Mouse (Mus musculus) ES-E14 (cell line): ENCODE measurements at regions not wholly inside any gene's neighbourhood (a gene's known extent, or its start where the extent isn't known, plus 50 kb on each side); places are given as distances from the start of the nearest gene placed in this dataset.

Experiments
- DNase-seq: peaks from one replicate; pipeline ENCODE4 v3.0.0-alpha.2; 2013; ENCODE audit warnings: low read depth, low spot score
- H3K27ac ChIP-seq: 2 replicates; pipeline ENCODE4 v1.5.1; 2012; ENCODE audit warnings: low read depth, mild to moderate bottlenecking, low read length, moderate library complexity, mixed read lengths; ENCODE audit not compliant: poor library complexity, insufficient read depth, severe bottlenecking
- H3K36me3 ChIP-seq: 2 replicates; pipeline ENCODE4 v1.6.1; 2012; ENCODE audit warnings: mild to moderate bottlenecking, low read length, moderate library complexity, mixed read lengths; ENCODE audit not compliant: control insufficient read depth, poor library complexity, insufficient read depth, severe bottlenecking
- H3K4me1 ChIP-seq, 2 experiments: fragments of 150-350 bp in 1 of 2; sonication (generic) in 1 of 2; 2 replicates each; pipeline ENCODE4 v1.6.1; 2012; ENCODE audit warnings: low read length in 2 of 2, mild to moderate bottlenecking in 1 of 2, mixed read lengths in 1 of 2; ENCODE audit not compliant: control insufficient read depth in 2 of 2, insufficient read depth in 2 of 2, poor library complexity in 1 of 2
- H3K4me3 ChIP-seq, 2 experiments: fragments of 150-350 bp in 1 of 2; sonication (generic) in 1 of 2; 2 replicates each; pipeline ENCODE4 v1.5.1; 2012; ENCODE audit warnings: low read length in 2 of 2, low read depth in 1 of 2, mild to moderate bottlenecking in 1 of 2, mixed read lengths in 1 of 2; ENCODE audit not compliant: insufficient read depth in 1 of 2, poor library complexity in 1 of 2, severe bottlenecking in 1 of 2
- H3K9ac ChIP-seq: 2 replicates; pipeline ENCODE4 v1.6.1; 2012; ENCODE audit warnings: low read depth, mild to moderate bottlenecking, low read length, mixed read lengths; ENCODE audit not compliant: poor library complexity, insufficient read depth, severe bottlenecking
- H3K9me3 ChIP-seq: fragments of 150-350 bp; sonication (generic); 2 replicates; pipeline ENCODE4 v1.6.1; 2012; ENCODE audit warnings: low read depth, mild to moderate bottlenecking, low read length; ENCODE audit not compliant: control insufficient read depth, insufficient read depth
- CHD2 ChIP-seq: IDR thresholded peaks from 2 replicates; pipeline ENCODE4 v1.6.1; 2014; ENCODE audit warnings: mild to moderate bottlenecking, low read depth, low read length, inconsistent platforms
- HCFC1 ChIP-seq: IDR thresholded peaks from 2 replicates; pipeline ENCODE4 v1.6.1; 2012; ENCODE audit warnings: low read length, inconsistent platforms, borderline replicate concordance; ENCODE audit not compliant: insufficient read depth
- MAFK ChIP-seq: IDR thresholded peaks from 2 replicates; pipeline ENCODE4 v1.6.1; 2014; ENCODE audit warnings: mild to moderate bottlenecking, low read depth, low read length, inconsistent platforms; ENCODE audit not compliant: insufficient read depth
- ZC3H11A ChIP-seq: IDR thresholded peaks from 2 replicates; pipeline ENCODE4 v1.6.1; 2012; ENCODE audit warnings: low read depth, mild to moderate bottlenecking, inconsistent platforms, low read length, borderline replicate concordance
- ZNF384 ChIP-seq: IDR thresholded peaks from 2 replicates; pipeline ENCODE4 v1.6.1; 2012; ENCODE audit warnings: low read depth, low read length, inconsistent platforms
- in situ Hi-C, 2 experiments: fragments of 600-800 bp; cut with MboI; formaldehyde crosslinking; loops; one replicate each; pipeline ENCODE4 v1.15.1; 2025; ENCODE audit warnings: low sequenced_read_pairs in 2 of 2, inconsistent platforms in 1 of 2; ENCODE audit not compliant: unreplicated experiment in 2 of 2

DNA sequence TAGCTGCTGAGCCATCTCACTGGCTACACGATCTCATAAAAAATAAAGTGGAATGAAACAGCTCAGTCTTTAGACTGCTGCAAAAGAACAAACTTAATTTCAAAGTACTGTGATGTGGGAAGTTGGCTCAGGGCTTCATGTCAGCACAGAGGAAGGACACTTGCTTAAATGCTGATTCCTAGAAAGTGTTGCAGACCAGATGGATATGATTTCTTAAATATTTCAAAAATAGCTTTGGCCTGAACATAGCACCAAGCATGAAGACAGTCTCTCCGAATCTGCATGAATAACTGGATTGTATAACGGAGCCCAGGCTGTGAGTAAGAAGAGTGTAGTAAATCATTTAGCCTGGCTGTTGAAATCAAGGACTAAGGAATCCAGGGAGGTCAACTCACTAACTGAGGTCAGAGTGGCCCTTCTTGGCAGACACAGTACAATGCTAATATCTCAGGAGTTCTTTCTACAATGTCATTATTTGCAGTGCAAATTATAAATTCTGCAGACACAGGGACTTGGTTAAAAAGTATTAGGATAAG is 521.2 kb upstream of the Mon1b start:
- Histone ChIP-seq H3K27ac (no peak overlapping the region), H3K4me1 (no peaks in the 10 kb centered on the region), H3K36me3 (no peaks in the 10 kb centered on the region), H3K9me3 (no peaks in the 10 kb centered on the region), H3K9ac (no peak overlapping the region), H3K4me3 (no peak overlapping the region)
- TF ChIP-seq ZC3H11A (no peak), HCFC1 (no peak), MAFK (no peak), ZNF384 (no peak), CHD2 (no peak)
- in situ Hi-C loops: loop anchor here in 1 of 2 experiments (25.0 kb wide), 1 partner anchor 473 kb away; no protein-coding TSS in a partner anchor
- DNase-seq: no peak

GRCm38 (mm10) chr8:113117241-113117640 is 518.1 kb upstream of the Mon1b start:
- no peak overlapping the region for H3K9ac ChIP-seq
- no peak overlapping the region for H3K4me3 ChIP-seq
- no peak overlapping the region for H3K27ac ChIP-seq
- H3K36me3 ChIP-seq: no peaks in the 10 kb centered on the region
- no peaks in the 10 kb centered on the region for H3K9me3 ChIP-seq
- no peak for DNase-seq
- no peaks in the 10 kb centered on the region for H3K4me1 ChIP-seq
- in situ Hi-C loops: loop anchor here in 1 of 2 experiments (25.0 kb wide), 1 partner anchor 470 kb away; no protein-coding TSS in a partner anchor
- no peak for TF ChIP-seq CHD2
- no peak for TF ChIP-seq MAFK
- no peak for TF ChIP-seq HCFC1
- TF ChIP-seq ZNF384: no peak
- TF ChIP-seq ZC3H11A: no peak

DNA sequence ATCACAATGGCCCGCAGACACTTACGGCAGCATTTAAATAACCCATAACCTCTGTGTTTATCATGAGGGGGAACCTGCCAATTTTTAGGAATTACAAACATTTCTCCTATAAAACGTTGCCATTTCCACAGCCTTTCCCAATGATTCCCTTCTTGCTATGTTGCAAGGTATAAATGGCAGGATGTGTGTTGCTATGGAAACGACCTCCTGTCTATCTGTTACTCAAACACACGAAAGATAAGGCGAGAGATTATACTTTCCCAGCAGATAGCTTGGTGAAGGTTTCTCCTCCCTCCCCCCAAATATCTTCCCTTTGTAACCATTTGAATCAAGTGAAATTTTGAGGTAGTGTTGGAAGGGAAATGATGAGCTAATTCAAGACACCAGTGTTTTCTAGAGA is 509.8 kb upstream of the Mon1b start:
- in situ Hi-C loops: no loop called here
- Histone ChIP-seq H3K4me1 (no peaks in the 10 kb centered on the region), H3K4me3 (no peak overlapping the region), H3K36me3 (no peaks in the 10 kb centered on the region), H3K9ac (no peak overlapping the region), H3K27ac (no peak overlapping the region), H3K9me3 (no peaks in the 10 kb centered on the region)
- TF ChIP-seq HCFC1: no peak
- no peak for TF ChIP-seq ZNF384
- TF ChIP-seq ZC3H11A: no peak
- no peak for TF ChIP-seq MAFK
- no peak for TF ChIP-seq CHD2
- DNase-seq: no peak

GRCm38 (mm10) chr8:113137361-113137760 is 498.0 kb upstream of the Mon1b start:
- Histone ChIP-seq H3K9me3 (no peaks in the 10 kb centered on the region), H3K4me1 (no peaks in the 10 kb centered on the region), H3K4me3 (no peak overlapping the region), H3K36me3 (no peaks in the 10 kb centered on the region), H3K9ac (no peak overlapping the region), H3K27ac (no peak overlapping the region)
- no peak for DNase-seq
- in situ Hi-C loops: no loop called here
- TF ChIP-seq ZC3H11A (no peak), MAFK (no peak), ZNF384 (no peak), HCFC1 (no peak), CHD2 (no peak)

GRCm38 (mm10) chr8:113140021-113140420 is 495.4 kb upstream of the Mon1b start:
- no peak for TF ChIP-seq HCFC1
- TF ChIP-seq MAFK: no peak
- no peak for TF ChIP-seq CHD2
- no peak for TF ChIP-seq ZC3H11A

More at GRCm38 (mm10) chr8:113140021-113140420, 495.4 kb upstream of the Mon1b start:
- Histone ChIP-seq H3K9ac (no peak overlapping the region), H3K36me3 (no peaks in the 10 kb centered on the region), H3K27ac (no peak overlapping the region), H3K4me3 (no peak overlapping the region), H3K9me3 (no peaks in the 10 kb centered on the region), H3K4me1 (no peaks in the 10 kb centered on the region)
- in situ Hi-C loops: no loop called here
- no peak for DNase-seq
